Mouse (Mus musculus): ENCODE results near the gene Resp18.

DNA sequence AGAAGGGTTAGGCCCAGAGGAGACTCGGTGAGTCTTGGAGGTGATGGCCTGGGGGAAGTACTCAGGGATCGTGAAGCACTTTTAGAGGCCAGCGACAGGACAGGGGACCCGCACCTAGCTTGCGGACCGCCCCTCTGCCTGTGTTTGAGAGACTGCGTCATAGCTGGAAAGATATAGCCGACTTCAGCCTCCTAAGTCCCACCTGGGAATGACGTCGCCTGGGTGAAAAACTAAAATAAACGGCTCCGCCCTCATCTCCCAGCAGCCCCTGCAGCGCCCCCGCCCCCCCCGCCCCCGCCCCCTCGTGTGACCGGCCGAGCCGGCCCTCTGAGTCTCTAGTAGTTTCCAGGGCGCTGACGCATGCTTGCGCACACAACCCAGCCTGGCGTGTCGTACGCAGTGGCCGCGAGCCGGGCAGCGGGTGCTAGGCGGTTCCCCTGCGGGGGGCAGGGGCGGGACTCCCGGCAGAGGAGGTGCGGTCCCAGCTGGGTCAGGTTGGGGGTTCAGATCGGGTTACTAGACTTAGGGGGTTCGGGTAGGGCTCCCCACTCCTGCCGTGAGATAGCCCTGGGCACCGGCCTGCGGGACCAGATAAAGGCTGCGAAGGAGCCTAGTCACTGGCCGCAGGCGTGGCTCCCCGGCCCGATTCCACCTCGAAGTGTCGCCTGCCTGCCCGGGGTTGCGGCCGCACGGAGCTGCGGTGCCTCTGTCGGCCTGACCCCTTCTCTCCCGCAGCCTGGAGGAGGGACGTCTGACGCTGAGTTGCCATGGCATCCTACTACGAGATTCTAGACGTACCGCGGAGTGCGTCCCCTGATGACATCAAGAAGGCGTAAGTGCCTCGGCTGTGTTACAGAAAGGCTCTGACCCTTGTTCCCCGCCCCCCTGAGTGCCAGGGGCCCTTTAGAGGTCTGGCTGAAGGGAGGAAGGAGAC is 41.8 kb downstream of the Resp18 start, which contains the start of gene Dnajb2:
- TF ChIP-seq CTCF (conservative IDR thresholded peaks at IDR 0.05; ENCODE audit: low read length): no peak
- no peak for TF ChIP-seq POU5F1 (IDR thresholded peaks at IDR 0.05; ENCODE audit: borderline replicate concordance, low read length)

Measured in E14TG2a.4 (cell line).